Mouse (Mus musculus): ENCODE measurements around the gene Foxn4. TPM values are rescaled to one million over a fixed set of nuclear protein-coding genes. Genes with fewer than 3 reads are reported as not detected.

The Foxn4 gene
- polyA plus RNA-seq, 2 experiments, result not detected

- 58% methylated on average over 5 of the region's 5 CpGs for WGBS (ENCODE audit: insufficient replicate concordance)
- no peak for DNase-seq (ENCODE audit: low read depth in 3 of 3, low spot score in 3 of 3)
Observed at GRCm38 (mm10) chr5:114306496-114306895, 32.9 kb upstream of the Foxn4 start.

GRCm38 (mm10) chr5:114303166-114303565 lies 29.6 kb upstream of the Foxn4 start:
- TF ChIP-seq CTCF (IDR thresholded peaks at IDR 0.05; ENCODE audit: low read depth), result no peak
- TF ChIP-seq EP300 (IDR thresholded peaks at IDR 0.05; ENCODE audit: low read depth), result no peak
- Histone ChIP-seq H3K27me3 (ENCODE audit: control insufficient read depth, insufficient read depth, low read length) (no peaks in the 10 kb centered on the region), H3K4me1 (replicated peaks; ENCODE audit: control insufficient read depth in 2 of 2, insufficient read depth in 2 of 2, low read length in 1 of 2) (no peaks in the 10 kb centered on the region), H3K4me2 (ENCODE audit: low read depth) (no peak overlapping the region), H3K36me3 (replicated peaks; ENCODE audit: control insufficient read depth, insufficient read depth, low read depth) (no peaks in the 10 kb centered on the region), H3K9me3 (ENCODE audit: control insufficient read depth, low read length) (no peaks in the 10 kb centered on the region), H3K9ac (replicated peaks) (no peak overlapping the region), H3K4me3 (ENCODE audit: insufficient read depth in 1 of 2, low read depth in 2 of 2, low read length in 2 of 2) (no peak overlapping the region), H3K27ac (no peak overlapping the region)
- ATAC-seq (ENCODE audit: insufficient read depth) (no peak), DNase-seq (ENCODE audit: low read depth in 3 of 3, low spot score in 3 of 3) (no peak)
- WGBS (ENCODE audit: insufficient replicate concordance), result 62% methylated on average over 6 of the region's 6 CpGs

More at GRCm38 (mm10) chr5:114306496-114306895, 32.9 kb upstream of the Foxn4 start:
- Histone ChIP-seq H3K4me2 (ENCODE audit: low read depth) (no peak overlapping the region), H3K27me3 (ENCODE audit: control insufficient read depth, insufficient read depth, low read length) (no peaks in the 10 kb centered on the region), H3K36me3 (replicated peaks; ENCODE audit: control insufficient read depth, insufficient read depth, low read depth) (no peaks in the 10 kb centered on the region), H3K9ac (replicated peaks) (no peak overlapping the region), H3K4me1 (replicated peaks; ENCODE audit: control insufficient read depth in 2 of 2, insufficient read depth in 2 of 2, low read length in 1 of 2) (no peaks in the 10 kb centered on the region), H3K27ac (no peak overlapping the region), H3K4me3 (ENCODE audit: insufficient read depth in 1 of 2, low read depth in 2 of 2, low read length in 2 of 2) (no peak overlapping the region), H3K9me3 (ENCODE audit: control insufficient read depth, low read length) (no peaks in the 10 kb centered on the region)
- ATAC-seq (ENCODE audit: insufficient read depth), result no peak
- no peak for TF ChIP-seq EP300 (IDR thresholded peaks at IDR 0.05; ENCODE audit: low read depth)
- TF ChIP-seq CTCF (IDR thresholded peaks at IDR 0.05; ENCODE audit: low read depth), result no peak

- H3K27ac ChIP-seq, result no peak overlapping the region
- WGBS (ENCODE audit: insufficient replicate concordance), result 64% methylated on average over 24 of the region's 24 CpGs
- no peaks in the 10 kb centered on the region for H3K36me3 ChIP-seq (replicated peaks; ENCODE audit: control insufficient read depth, insufficient read depth, low read depth)
- no peak overlapping the region for H3K4me2 ChIP-seq (ENCODE audit: low read depth)
- H3K9ac ChIP-seq (replicated peaks), result no peak overlapping the region
- no peaks in the 10 kb centered on the region for H3K27me3 ChIP-seq (ENCODE audit: control insufficient read depth, insufficient read depth, low read length)
- H3K4me1 ChIP-seq (replicated peaks; ENCODE audit: control insufficient read depth in 2 of 2, insufficient read depth in 2 of 2, low read length in 1 of 2), result no peaks in the 10 kb centered on the region; a peak in 1 of 4 replicates
- no peak for TF ChIP-seq CTCF (IDR thresholded peaks at IDR 0.05; ENCODE audit: low read depth)
- TF ChIP-seq EP300 (IDR thresholded peaks at IDR 0.05; ENCODE audit: low read depth), result no peak
- H3K9me3 ChIP-seq (ENCODE audit: control insufficient read depth, low read length), result no peaks in the 10 kb centered on the region
- H3K4me3 ChIP-seq (ENCODE audit: insufficient read depth in 1 of 2, low read depth in 2 of 2, low read length in 2 of 2), result no peak overlapping the region
- ATAC-seq (ENCODE audit: insufficient read depth) (no peak), DNase-seq (ENCODE audit: low read depth in 3 of 3, low spot score in 3 of 3) (no peak)
Observed at GRCm38 (mm10) chr5:114299883-114300610, 26.4 kb upstream of the Foxn4 start.

- Histone ChIP-seq H3K9ac (replicated peaks) (no peak overlapping the region), H3K4me1 (replicated peaks; ENCODE audit: control insufficient read depth in 2 of 2, insufficient read depth in 2 of 2, low read length in 1 of 2) (no peaks in the 10 kb centered on the region; a peak in 1 of 4 replicates), H3K4me3 (ENCODE audit: insufficient read depth in 1 of 2, low read depth in 2 of 2, low read length in 2 of 2) (no peak overlapping the region), H3K27ac (no peak overlapping the region), H3K9me3 (ENCODE audit: control insufficient read depth, low read length) (no peaks in the 10 kb centered on the region), H3K4me2 (ENCODE audit: low read depth) (no peak overlapping the region), H3K36me3 (replicated peaks; ENCODE audit: control insufficient read depth, insufficient read depth, low read depth) (no peaks in the 10 kb centered on the region), H3K27me3 (ENCODE audit: control insufficient read depth, insufficient read depth, low read length) (no peaks in the 10 kb centered on the region)
- TF ChIP-seq EP300 (IDR thresholded peaks at IDR 0.05; ENCODE audit: low read depth), result no peak
- no peak for TF ChIP-seq CTCF (IDR thresholded peaks at IDR 0.05; ENCODE audit: low read depth)
- DNase-seq (ENCODE audit: low read depth in 3 of 3, low spot score in 3 of 3) (no peak), ATAC-seq (ENCODE audit: insufficient read depth) (no peak)
- 72% methylated on average over 22 of the region's 22 CpGs for WGBS (ENCODE audit: insufficient replicate concordance)
Observed at GRCm38 (mm10) chr5:114299156-114299855, 25.7 kb upstream of the Foxn4 start.

GRCm38 (mm10) chr5:114298212-114298894 lies 24.7 kb upstream of the Foxn4 start:
- DNase-seq (ENCODE audit: low read depth in 3 of 3, low spot score in 3 of 3), result no peak
- no peak for TF ChIP-seq CTCF (IDR thresholded peaks at IDR 0.05; ENCODE audit: low read depth)
- no peak for TF ChIP-seq EP300 (IDR thresholded peaks at IDR 0.05; ENCODE audit: low read depth)
- Histone ChIP-seq H3K27me3 (ENCODE audit: control insufficient read depth, insufficient read depth, low read length) (no peaks in the 10 kb centered on the region), H3K4me2 (ENCODE audit: low read depth) (no peak overlapping the region), H3K9me3 (ENCODE audit: control insufficient read depth, low read length) (no peaks in the 10 kb centered on the region), H3K9ac (replicated peaks) (no peak overlapping the region), H3K4me1 (replicated peaks; ENCODE audit: control insufficient read depth in 2 of 2, insufficient read depth in 2 of 2, low read length in 1 of 2) (no peaks in the 10 kb centered on the region; a peak in 1 of 4 replicates), H3K27ac (no peak overlapping the region), H3K4me3 (ENCODE audit: insufficient read depth in 1 of 2, low read depth in 2 of 2, low read length in 2 of 2) (no peak overlapping the region), H3K36me3 (replicated peaks; ENCODE audit: control insufficient read depth, insufficient read depth, low read depth) (no peaks in the 10 kb centered on the region)
- 67% methylated on average over 18 of the region's 18 CpGs for WGBS (ENCODE audit: insufficient replicate concordance)
- no peak for ATAC-seq (ENCODE audit: insufficient read depth)

All from liver, embryonic 14.5 days (tissue).